Mouse (Mus musculus) E14TG2a.4 (cell line): ENCODE measurements around the gene Tmsb15a.
"Not testable (repeated sequence)": the region's sequence is repeated elsewhere in the genome, so short reads cannot be mapped to it uniquely, and the experiment has no call there.

Experiments
- H3K27me3 ChIP-seq: 2 replicates; pipeline ENCODE4 v1.6.1; 2014; ENCODE audit warnings: low read length, control low read depth; ENCODE audit not compliant: insufficient read depth
- H3K36me3 ChIP-seq: 2 replicates; pipeline ENCODE4 v1.6.1; 2014; ENCODE audit warnings: low read length, control low read depth; ENCODE audit not compliant: insufficient read depth
- H3K4me1 ChIP-seq: replicated peaks from 2 replicates; pipeline ENCODE4 v1.6.1; 2014; ENCODE audit warnings: low read depth, low read length, control low read depth
- H3K4me3 ChIP-seq: replicated peaks from 2 replicates; pipeline ENCODE4 v1.5.1; 2014; ENCODE audit warnings: mild to moderate bottlenecking, low read length
- H3K9me3 ChIP-seq: 2 replicates; pipeline ENCODE4 v1.6.1; 2014; ENCODE audit warnings: low read length, control low read depth
- CTCF ChIP-seq: conservative IDR thresholded peaks from 2 replicates; pipeline ENCODE4 v1.5.1; 2014; ENCODE audit warnings: low read length
- NANOG ChIP-seq: IDR thresholded peaks from 2 replicates; pipeline ENCODE4 v1.6.1; 2014; ENCODE audit warnings: borderline replicate concordance, low read length, mixed read lengths
- POU5F1 ChIP-seq: IDR thresholded peaks from 2 replicates; pipeline ENCODE4 v1.6.1; 2014; ENCODE audit warnings: low read length, borderline replicate concordance

Gene Tmsb15a

DNA sequence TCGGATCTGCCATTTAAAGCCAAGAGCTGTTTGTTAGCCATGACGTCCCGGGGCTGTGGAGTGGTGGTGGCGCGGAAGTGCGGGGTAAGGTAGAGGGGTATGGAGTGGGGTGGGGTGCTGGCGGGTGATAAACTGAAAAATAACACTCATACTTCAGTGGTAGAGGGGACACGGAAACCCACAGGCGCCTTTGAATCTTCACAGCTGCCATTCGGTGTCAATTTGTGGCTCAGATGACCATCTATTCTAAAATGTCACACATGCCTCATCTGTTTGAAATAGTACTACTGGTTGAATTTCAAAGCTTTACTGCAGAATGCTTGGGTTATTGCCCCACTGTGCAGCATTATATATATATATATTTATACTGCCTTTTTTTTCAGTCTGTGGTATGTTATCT, at the start of gene Tmsb15a:
TSS of gene Tmsb15a (minus strand) at position 101 of the 400 bp plus-strand sequence.
- Histone ChIP-seq H3K4me3 (peak within 1 kb of the TSS; percentile 48; the same call in 1 of the 2 replicates), H3K9me3 (no peaks in the 10 kb centered on the region), H3K36me3 (no peaks in the 10 kb centered on the region), H3K4me1 (no peaks in the 10 kb centered on the region), H3K27me3 (no peaks in the 10 kb centered on the region)
- TF ChIP-seq POU5F1, result no peak

- Histone ChIP-seq H3K27me3 (no peaks in the 10 kb centered on the region), H3K4me1 (no peaks in the 10 kb centered on the region), H3K9me3 (no peaks in the 10 kb centered on the region), H3K4me3 (no peak overlapping the region), H3K36me3 (no peaks in the 10 kb centered on the region)
- TF ChIP-seq NANOG (no peak), POU5F1 (no peak), CTCF (no peak)
Observed at GRCm38 (mm10) chrX:135768565-135768964, 43.5 kb upstream of the Tmsb15a start.

GRCm38 (mm10) chrX:135768043-135768548, 43.0 kb upstream of the Tmsb15a start:
- H3K27me3 ChIP-seq, result no peaks in the 10 kb centered on the region
- no peak for TF ChIP-seq POU5F1
- no peak for TF ChIP-seq CTCF
- TF ChIP-seq NANOG, result no peak
- H3K4me3 ChIP-seq, result no peak overlapping the region
- peaks cover 2% of the 10 kb centered on the region; the same call in 1 of the 2 replicates for H3K36me3 ChIP-seq
- H3K4me1 ChIP-seq, result no peaks in the 10 kb centered on the region
- no peaks in the 10 kb centered on the region for H3K9me3 ChIP-seq

DNA sequence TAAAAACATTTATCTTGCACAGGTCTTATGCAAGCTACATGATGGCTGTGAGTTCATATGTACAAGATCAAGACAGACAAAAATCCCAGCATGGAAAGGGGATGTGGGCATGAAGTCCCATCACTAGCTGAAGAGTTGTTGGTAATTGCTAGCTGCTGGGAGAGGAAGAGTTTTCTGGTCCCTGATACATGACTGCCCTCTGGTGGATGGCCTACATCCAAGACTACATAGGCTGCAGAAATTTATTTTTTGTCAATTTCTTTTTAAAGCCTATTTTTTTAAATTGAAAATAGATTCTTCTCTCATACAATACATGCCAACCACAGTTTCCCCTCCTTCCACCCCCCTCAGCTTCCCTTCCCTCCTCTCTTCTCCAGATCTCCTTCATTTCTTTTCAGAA, 36.6 kb upstream of the Tmsb15a start:
- no peaks in the 10 kb centered on the region for H3K4me1 ChIP-seq
- no peaks in the 10 kb centered on the region for H3K27me3 ChIP-seq
- TF ChIP-seq NANOG (no peak), CTCF (peak; percentile 40), POU5F1 (no peak)
- H3K9me3 ChIP-seq, result no peaks in the 10 kb centered on the region
- no peak overlapping the region for H3K4me3 ChIP-seq
- peaks cover 31% of the 10 kb centered on the region for H3K36me3 ChIP-seq

DNA sequence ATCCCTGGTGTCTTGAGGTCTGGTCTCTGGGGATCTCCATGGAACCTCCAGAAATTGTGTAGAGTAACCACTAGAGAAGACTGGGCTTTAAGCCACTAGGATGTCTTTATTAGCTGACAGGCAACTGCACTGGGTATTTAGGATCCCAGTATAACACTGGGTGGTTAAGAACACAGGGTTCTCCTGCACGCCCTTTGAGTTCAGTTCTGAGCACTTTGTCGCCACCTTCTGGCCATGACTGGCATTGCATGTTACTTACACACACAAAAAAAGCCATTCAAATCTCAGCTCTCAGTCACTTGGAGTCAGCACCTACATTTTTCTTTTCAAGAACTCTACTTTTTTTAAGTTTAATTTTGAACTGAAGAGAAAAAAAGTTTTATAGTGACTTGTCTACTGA, 27.8 kb upstream of the Tmsb15a start:
- TF ChIP-seq POU5F1 (no peak), CTCF (peak; percentile 52)
- Histone ChIP-seq H3K9me3 (no peaks in the 10 kb centered on the region), H3K4me1 (no peaks in the 10 kb centered on the region), H3K36me3 (peaks cover 35% of the 10 kb centered on the region), H3K27me3 (no peaks in the 10 kb centered on the region), H3K4me3 (no peak overlapping the region)

- H3K36me3 ChIP-seq, result peaks cover 36% of the 10 kb centered on the region
- H3K27me3 ChIP-seq, H3K4me1 ChIP-seq, H3K9me3 ChIP-seq, H3K4me3 ChIP-seq: not testable (repeated sequence)
Observed at GRCm38 (mm10) chrX:135745376-135745775, 20.3 kb upstream of the Tmsb15a start.

DNA sequence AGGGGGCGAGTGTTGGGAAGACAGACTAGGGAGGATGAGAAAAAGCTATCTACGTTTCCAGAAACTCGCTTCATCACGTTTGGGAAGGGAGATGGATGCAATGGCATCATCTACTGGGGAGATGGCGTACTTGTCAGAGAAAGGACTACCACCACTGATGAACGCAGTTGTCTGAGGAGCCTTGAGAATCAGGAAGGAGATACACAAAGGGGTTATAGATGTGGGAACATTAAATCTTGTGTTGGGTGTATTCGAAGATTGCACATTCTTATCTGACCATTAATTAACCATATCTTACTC, 17.9 kb upstream of the Tmsb15a start:
- peaks cover 28% of the 10 kb centered on the region for H3K36me3 ChIP-seq
- no peaks in the 10 kb centered on the region for H3K27me3 ChIP-seq
- H3K4me3 ChIP-seq, result peak overlapping the region; percentile 90
- TF ChIP-seq POU5F1 (no peak), CTCF (no peak), NANOG (no peak)
- peaks cover 7% of the 10 kb centered on the region for H3K4me1 ChIP-seq
- H3K9me3 ChIP-seq, result no peaks in the 10 kb centered on the region

- no peaks in the 10 kb centered on the region for H3K9me3 ChIP-seq
- TF ChIP-seq POU5F1 (no peak), NANOG (no peak), CTCF (no peak)
Observed at GRCm38 (mm10) chrX:135742304-135743055, 17.4 kb upstream of the Tmsb15a start, which contains the start of the genes Armcx5 and Gprasp1. Gene Armcx5, plus strand, starts transcription at chrX:135742733. Gene Gprasp1, plus strand, starts transcription at chrX:135742733.

DNA sequence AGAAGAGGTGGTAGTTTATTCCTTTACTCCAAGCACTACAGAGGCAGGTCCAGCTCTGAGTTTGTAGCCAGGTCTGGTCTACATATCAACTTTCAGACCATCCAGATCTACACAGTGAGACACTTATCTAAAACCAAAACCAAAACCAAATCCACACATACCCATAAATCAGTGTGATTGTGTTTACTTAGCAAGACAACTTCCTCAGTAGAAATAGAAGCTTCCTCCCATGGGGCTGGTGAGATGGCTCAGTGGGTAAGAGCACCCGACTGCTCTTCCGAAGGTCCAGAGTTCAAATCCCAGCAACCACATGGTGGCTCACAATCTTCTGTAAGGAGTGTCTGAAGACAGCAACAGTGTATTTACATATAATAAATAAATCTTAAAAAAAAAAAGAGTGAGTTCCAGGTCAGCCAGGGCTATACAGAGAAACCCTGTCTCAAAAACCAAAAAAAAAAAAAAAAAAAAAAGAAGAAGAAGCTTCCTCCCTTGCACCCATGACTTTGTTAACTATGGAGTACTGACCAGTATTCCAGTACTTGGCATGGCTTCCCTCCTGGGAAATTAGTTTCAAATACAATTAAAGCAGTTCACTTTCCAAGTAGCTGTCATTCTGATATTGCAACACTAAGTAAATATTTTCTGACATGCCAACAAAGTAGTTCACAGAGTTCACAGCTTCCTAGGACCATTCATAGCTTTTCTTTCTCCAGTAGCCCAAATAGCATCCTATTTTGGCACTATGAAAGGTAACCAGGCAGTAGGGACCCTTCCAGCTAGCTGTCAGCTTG, 13.9 kb upstream of the Tmsb15a start:
- H3K4me3 ChIP-seq, result no peak overlapping the region
- no peaks in the 10 kb centered on the region for H3K9me3 ChIP-seq
- no peak for TF ChIP-seq CTCF
- no peak for TF ChIP-seq NANOG
- no peak for TF ChIP-seq POU5F1
- H3K27me3 ChIP-seq, result no peaks in the 10 kb centered on the region
- no peaks in the 10 kb centered on the region for H3K36me3 ChIP-seq
- H3K4me1 ChIP-seq, result peaks cover 7% of the 10 kb centered on the region

More at GRCm38 (mm10) chrX:135742304-135743055, 17.4 kb upstream of the Tmsb15a start, which contains the start of the genes Armcx5 and Gprasp1:
- peaks cover 7% of the 10 kb centered on the region for H3K4me1 ChIP-seq
- H3K36me3 ChIP-seq, result peaks cover 27% of the 10 kb centered on the region
- peak within 1 kb of the TSS; percentile 90 for H3K4me3 ChIP-seq
- no peaks in the 10 kb centered on the region for H3K27me3 ChIP-seq
